Mouse (Mus musculus): ENCODE data around the gene Cbwd1. TPM values are rescaled to one million over a fixed set of nuclear protein-coding genes. Genes with fewer than 3 reads are reported as not detected.
A peak's percentile ranks its signal among the peaks of the same experiment; 100 is the strongest.
"Not testable (repeated sequence)": the region's sequence is repeated elsewhere in the genome, so short reads cannot be mapped to it uniquely, and the experiment has no call there.

Cbwd1 gene
- polyA plus RNA-seq, 1 experiment, result 1.9 TPM

GRCm38 (mm10) chr19:24886888-24887287 lies 74.5 kb downstream of the Cbwd1 start:
- WGBS, result 70% methylated on average over 3 of the region's 3 CpGs
- H3K36me3 ChIP-seq (ENCODE audit: control insufficient read depth, insufficient read depth, low read length), result no peaks in the 10 kb centered on the region
- H3K4me3 ChIP-seq (ENCODE audit: control insufficient read depth, insufficient read depth, low read length), result no peak overlapping the region
- H3K4me1 ChIP-seq (replicated peaks; ENCODE audit: control insufficient read depth, insufficient read depth, low read length), result no peaks in the 10 kb centered on the region
- DNase-seq, result no peak
- TF ChIP-seq POLR2A (IDR thresholded peaks at IDR 0.05; ENCODE audit: control insufficient read depth, extremely low read depth, insufficient read depth, low read length, poor library complexity) (no peak), CTCF (IDR thresholded peaks at IDR 0.05; ENCODE audit: borderline replicate concordance, control insufficient read depth, extremely low read depth, insufficient read depth, low read length, poor library complexity) (no peak)
- H3K27ac ChIP-seq (ENCODE audit: control insufficient read depth, insufficient read depth, low read length), result no peak overlapping the region
- H3K27me3 ChIP-seq (ENCODE audit: control insufficient read depth, insufficient read depth, low read length), result no peaks in the 10 kb centered on the region

- no peak for TF ChIP-seq POLR2A (IDR thresholded peaks at IDR 0.05; ENCODE audit: control insufficient read depth, extremely low read depth, insufficient read depth, low read length, poor library complexity)
- no peak for TF ChIP-seq CTCF (IDR thresholded peaks at IDR 0.05; ENCODE audit: borderline replicate concordance, control insufficient read depth, extremely low read depth, insufficient read depth, low read length, poor library complexity)
- 11% methylated on average over 5 of the region's 5 CpGs for WGBS
Measured at GRCm38 (mm10) chr19:24885504-24885903, 75.9 kb downstream of the Cbwd1 start.

GRCm38 (mm10) chr19:24881237-24881636 lies 80.2 kb downstream of the Cbwd1 start:
- Histone ChIP-seq H3K27ac (ENCODE audit: control insufficient read depth, insufficient read depth, low read length) (no peak overlapping the region), H3K4me1 (replicated peaks; ENCODE audit: control insufficient read depth, insufficient read depth, low read length) (no peaks in the 10 kb centered on the region), H3K27me3 (ENCODE audit: control insufficient read depth, insufficient read depth, low read length) (no peaks in the 10 kb centered on the region), H3K4me3 (ENCODE audit: control insufficient read depth, insufficient read depth, low read length) (no peak overlapping the region), H3K36me3 (ENCODE audit: control insufficient read depth, insufficient read depth, low read length) (no peaks in the 10 kb centered on the region)
- DNase-seq, result no peak
- 83% methylated on average over 4 of the region's 4 CpGs for WGBS
- TF ChIP-seq CTCF (IDR thresholded peaks at IDR 0.05; ENCODE audit: borderline replicate concordance, control insufficient read depth, extremely low read depth, insufficient read depth, low read length, poor library complexity), result no peak
- TF ChIP-seq POLR2A (IDR thresholded peaks at IDR 0.05; ENCODE audit: control insufficient read depth, extremely low read depth, insufficient read depth, low read length, poor library complexity), result no peak

More at GRCm38 (mm10) chr19:24885504-24885903, 75.9 kb downstream of the Cbwd1 start:
- Histone ChIP-seq H3K36me3 (ENCODE audit: control insufficient read depth, insufficient read depth, low read length) (no peaks in the 10 kb centered on the region), H3K4me3 (ENCODE audit: control insufficient read depth, insufficient read depth, low read length) (no peak overlapping the region), H3K4me1 (replicated peaks; ENCODE audit: control insufficient read depth, insufficient read depth, low read length) (no peaks in the 10 kb centered on the region), H3K27me3 (ENCODE audit: control insufficient read depth, insufficient read depth, low read length) (no peaks in the 10 kb centered on the region), H3K27ac (ENCODE audit: control insufficient read depth, insufficient read depth, low read length) (no peak overlapping the region)
- DNase-seq, result peak; percentile 43

- not testable (repeated sequence) for H3K27me3 ChIP-seq (ENCODE audit: control insufficient read depth, insufficient read depth, low read length); H3K36me3 ChIP-seq (ENCODE audit: control insufficient read depth, insufficient read depth, low read length); H3K4me3 ChIP-seq (ENCODE audit: control insufficient read depth, insufficient read depth, low read length); H3K4me1 ChIP-seq (replicated peaks; ENCODE audit: control insufficient read depth, insufficient read depth, low read length); H3K27ac ChIP-seq (ENCODE audit: control insufficient read depth, insufficient read depth, low read length); DNase-seq
- 76% methylated on average over 23 of the region's 26 CpGs for WGBS
Measured at GRCm38 (mm10) chr19:24875129-24875870, 86.1 kb downstream of the Cbwd1 start, which contains the start of gene Gm10053. Gene Gm10053 (plus strand): TSS chr19:24875686.

- H3K4me1 ChIP-seq (replicated peaks; ENCODE audit: control insufficient read depth, insufficient read depth, low read length), result 0 out of 2 replicates have a peak, but pooled peaks cover 3% of the 10 kb centered on the region
- 54% methylated on average over 2 of the region's 2 CpGs for WGBS
- no peak for DNase-seq
- no peak overlapping the region for H3K4me3 ChIP-seq (ENCODE audit: control insufficient read depth, insufficient read depth, low read length)
- no peaks in the 10 kb centered on the region for H3K27me3 ChIP-seq (ENCODE audit: control insufficient read depth, insufficient read depth, low read length)
- H3K36me3 ChIP-seq (ENCODE audit: control insufficient read depth, insufficient read depth, low read length), result no peaks in the 10 kb centered on the region
- H3K27ac ChIP-seq (ENCODE audit: control insufficient read depth, insufficient read depth, low read length), result no peak overlapping the region
- TF ChIP-seq CTCF (IDR thresholded peaks at IDR 0.05; ENCODE audit: borderline replicate concordance, control insufficient read depth, extremely low read depth, insufficient read depth, low read length, poor library complexity) (no peak), POLR2A (IDR thresholded peaks at IDR 0.05; ENCODE audit: control insufficient read depth, extremely low read depth, insufficient read depth, low read length, poor library complexity) (no peak)
Measured at GRCm38 (mm10) chr19:24873873-24874272, 87.5 kb downstream of the Cbwd1 start.

GRCm38 (mm10) chr19:24871037-24871635 lies 90.3 kb downstream of the Cbwd1 start:
- WGBS, result 19% methylated on average over 18 of the region's 18 CpGs
- Histone ChIP-seq H3K4me1 (replicated peaks; ENCODE audit: control insufficient read depth, insufficient read depth, low read length) (0 out of 2 replicates have a peak, but pooled peaks cover 3% of the 10 kb centered on the region), H3K4me3 (ENCODE audit: control insufficient read depth, insufficient read depth, low read length) (no peak overlapping the region), H3K27ac (ENCODE audit: control insufficient read depth, insufficient read depth, low read length) (no peak overlapping the region), H3K27me3 (ENCODE audit: control insufficient read depth, insufficient read depth, low read length) (no peaks in the 10 kb centered on the region), H3K36me3 (ENCODE audit: control insufficient read depth, insufficient read depth, low read length) (no peaks in the 10 kb centered on the region)
- peak; percentile 42 for DNase-seq
- TF ChIP-seq CTCF (IDR thresholded peaks at IDR 0.05; ENCODE audit: borderline replicate concordance, control insufficient read depth, extremely low read depth, insufficient read depth, low read length, poor library complexity) (peak; percentile 48; the same call in 1 of the 2 replicates), POLR2A (IDR thresholded peaks at IDR 0.05; ENCODE audit: control insufficient read depth, extremely low read depth, insufficient read depth, low read length, poor library complexity) (no peak)

Other genes with a start within 250 kb of the Cbwd1 start
- gene Pgm5, start 99.8 kb downstream of the Cbwd1 start, polyA plus RNA-seq (2012; rRNA removed), result 4.4 and 7.2 TPM in 2 replicates
- 8.1 and 12.9 TPM in 2 replicates for gene Gm10053, start 85.9 kb downstream of the Cbwd1 start, polyA plus RNA-seq (2012; rRNA removed)
- not detected in 2 replicates for gene Foxd4, start 60.4 kb downstream of the Cbwd1 start, polyA plus RNA-seq (2012; rRNA removed)
- 87.3 and 104 TPM in 2 replicates for gene Dock8, start 37.9 kb upstream of the Cbwd1 start, polyA plus RNA-seq (2012; rRNA removed)